In genomic region chr8:115706861-115707730, GRCm38 (mm10) we compare ENCODE assay signal across 8 mouse cellular contexts. TPM values are rescaled to one million over a fixed set of nuclear protein-coding genes. Genes with fewer than 3 reads are reported as not detected.
A peak's percentile ranks its signal among the peaks of the same experiment; 100 is the strongest.
DNase-seq lines count a peak whose midpoint lies in the region; ATAC-seq lines count a peak whose summit lies in the region.

No protein-coding gene starts in this region.

- peak overlapping the region; percentile 78 for H3K4me2 ChIP-seq in hindbrain, embryonic 12.5 days (replicated peaks)

- H3K9me3 ChIP-seq in hindbrain, embryonic 12.5 days (replicated peaks): no peaks in the 10 kb centered on the region

- 0 out of 2 replicates have a peak, but pooled peaks cover 3% of the 10 kb centered on the region for H3K27me3 ChIP-seq in hindbrain, embryonic 12.5 days

- peak overlapping the region; percentile 75 for H3K9ac ChIP-seq in hindbrain, embryonic 12.5 days

- peak overlapping the region; percentile 88 for H3K27ac ChIP-seq in hindbrain, embryonic 12.5 days

- WGBS in hindbrain, embryonic 12.5 days: under 1% methylated on average over 46 of the region's 76 CpGs

- H3K4me1 ChIP-seq in hindbrain, embryonic 12.5 days: peaks cover 27% of the 10 kb centered on the region

- peak; percentile 92 for DNase-seq in Muller cell, postnatal 12 days (ENCODE audit: inconsistent ontology term)
- DNase-seq in cerebellum, adult 9-11 months: peak; percentile 80
- peak; percentile 33 to 36 for DNase-seq in frontal cortex, postnatal 25 days (ENCODE audit: low spot score in 2 of 2)
- DNase-seq in layer of hippocampus, postnatal 25 days (ENCODE audit: extremely low spot score in 1 of 2, low spot score in 1 of 2): peak; percentile 28 to 44
- DNase-seq in lung, postnatal 10 days: peak; percentile 66
- peak; percentile 56 for DNase-seq in ovary, postnatal 10 days (ENCODE audit: low spot score)
- DNase-seq in thymus, postnatal 10 days (ENCODE audit: low spot score in 2 of 2): peak; percentile 49 to 61

- no peaks in the 10 kb centered on the region for H3K36me3 ChIP-seq in hindbrain, embryonic 12.5 days

- peak overlapping the region; percentile 65 for H3K4me3 ChIP-seq in hindbrain, embryonic 12.5 days

- peak; percentile 87 for ATAC-seq in hindbrain, embryonic 12.5 days (ENCODE audit: low FRiP score)

RNA-seq across cellular contexts. Expression of gene Maf, which starts 0.5 kb away (rescaled TPM):
- polyA plus RNA-seq in hindbrain, embryonic 12.5 days (2016; fragmentation: Nextera tagmentation; extraction: Ambion mirVana): 7.4 and 8.5 TPM in 2 replicates
- total RNA-seq in layer of hippocampus, postnatal 25 days (2021): 10 to 100 TPM; 19.2 to 19.6 TPM

Comparison
In these comparisons a context has a peak if more than half of its experiments do, and no peak if none do; other contexts are left out.
1. Peak in every context shown above with its lines: DNase-seq, ATAC-seq, H3K4me3 ChIP-seq and H3K27ac ChIP-seq.
2. DNase-seq: peak in every context shown above with its lines; median percentile 92 in Muller cell, postnatal 12 days; 80 in cerebellum, adult 9-11 months; 66 in lung, postnatal 10 days; 56 in ovary, postnatal 10 days; 55 in thymus, postnatal 10 days; 36 in layer of hippocampus, postnatal 25 days; 34 in frontal cortex, postnatal 25 days.